Mouse (Mus musculus) megakaryocyte, embryonic 14.5 days (primary cell): ENCODE results near the gene S100a11. TPM values are rescaled to one million over a fixed set of nuclear protein-coding genes. Genes with fewer than 3 reads are reported as not detected.

ENCODE experiments used
- H3K27me3 ChIP-seq: replicated peaks from 2 replicates; pipeline ENCODE3; 2012; ENCODE audit warnings: inconsistent platforms
- H3K36me3 ChIP-seq: replicated peaks from 2 replicates; pipeline ENCODE3; 2012; ENCODE audit warnings: low read length, inconsistent platforms, mixed read lengths
- H3K4me1 ChIP-seq: 2 replicates; pipeline ENCODE4 v1.6.1; 2012; ENCODE audit warnings: inconsistent platforms
- H3K4me3 ChIP-seq: replicated peaks from 2 replicates; pipeline ENCODE3; 2012; ENCODE audit warnings: moderate library complexity, mild to moderate bottlenecking, inconsistent platforms
- H3K9me3 ChIP-seq: 2 replicates; pipeline ENCODE4 v1.6.1; 2012; ENCODE audit warnings: inconsistent platforms
- FLI1 ChIP-seq: IDR thresholded peaks from 2 replicates; pipeline ENCODE4 v1.6.1; 2012; ENCODE audit warnings: low read length, inconsistent platforms, mixed read lengths
- GATA1 ChIP-seq: IDR thresholded peaks from 3 replicates; pipeline ENCODE4 v1.6.1; 2012; ENCODE audit warnings: mixed read lengths, low read length, inconsistent platforms, borderline replicate concordance
- polyA plus RNA-seq: library from polyadenylated mRNA; stranded (reverse); fragments of >175 nt; gene quantifications from 2 replicates; pipeline ENCODE4 v1.2.3, GENCODE M21; 2012; ENCODE audit warnings: low replicate concordance; ENCODE audit not compliant: insufficient read depth

Gene S100a11
- polyA plus RNA-seq, 1 experiment, result 39.4 TPM

DNA sequence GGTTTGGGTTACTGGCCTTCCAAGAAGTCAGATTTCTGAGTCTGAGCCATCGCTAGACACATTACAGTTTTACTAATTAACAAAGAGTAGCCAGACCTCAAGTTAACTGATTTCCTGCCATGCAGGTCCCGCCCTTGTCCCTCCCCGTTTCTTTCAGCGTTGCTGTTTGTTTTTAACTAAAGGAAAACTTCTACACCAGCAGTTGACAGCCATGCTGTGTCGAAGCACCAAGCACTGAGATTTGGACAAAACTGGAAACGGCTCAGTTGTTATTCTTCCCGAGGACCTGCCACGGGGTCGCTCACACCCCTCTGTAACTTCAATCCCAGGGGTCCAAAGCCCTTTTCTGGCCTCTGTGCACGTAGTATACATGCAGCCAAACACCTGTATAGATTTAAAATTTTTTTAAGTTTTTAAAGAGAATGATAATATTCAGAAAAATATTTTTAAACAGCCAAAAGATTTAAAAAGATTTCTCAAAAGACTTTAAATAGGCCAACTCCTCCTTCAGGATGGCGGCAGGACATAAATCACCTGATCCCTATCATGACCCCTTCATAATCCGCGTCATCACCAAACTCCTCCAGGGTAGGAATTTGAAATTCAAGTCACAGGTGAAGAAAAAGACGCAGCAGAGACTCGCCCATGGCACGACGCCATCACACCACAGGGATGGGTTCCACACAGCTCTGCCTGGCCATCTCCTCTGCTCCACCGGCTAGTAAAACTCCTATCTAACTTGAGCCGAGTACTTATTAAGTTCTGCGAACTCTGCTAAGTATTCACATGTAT is 27.7 kb downstream of the S100a11 start:
- H3K4me3 ChIP-seq, result no peak overlapping the region
- H3K4me1 ChIP-seq, result peaks cover 55% of the 10 kb centered on the region
- H3K27me3 ChIP-seq, result peaks cover 2% of the 10 kb centered on the region
- no peaks in the 10 kb centered on the region for H3K36me3 ChIP-seq
- H3K9me3 ChIP-seq, result no peaks in the 10 kb centered on the region
- TF ChIP-seq GATA1, result no peak
- no peak for TF ChIP-seq FLI1

DNA sequence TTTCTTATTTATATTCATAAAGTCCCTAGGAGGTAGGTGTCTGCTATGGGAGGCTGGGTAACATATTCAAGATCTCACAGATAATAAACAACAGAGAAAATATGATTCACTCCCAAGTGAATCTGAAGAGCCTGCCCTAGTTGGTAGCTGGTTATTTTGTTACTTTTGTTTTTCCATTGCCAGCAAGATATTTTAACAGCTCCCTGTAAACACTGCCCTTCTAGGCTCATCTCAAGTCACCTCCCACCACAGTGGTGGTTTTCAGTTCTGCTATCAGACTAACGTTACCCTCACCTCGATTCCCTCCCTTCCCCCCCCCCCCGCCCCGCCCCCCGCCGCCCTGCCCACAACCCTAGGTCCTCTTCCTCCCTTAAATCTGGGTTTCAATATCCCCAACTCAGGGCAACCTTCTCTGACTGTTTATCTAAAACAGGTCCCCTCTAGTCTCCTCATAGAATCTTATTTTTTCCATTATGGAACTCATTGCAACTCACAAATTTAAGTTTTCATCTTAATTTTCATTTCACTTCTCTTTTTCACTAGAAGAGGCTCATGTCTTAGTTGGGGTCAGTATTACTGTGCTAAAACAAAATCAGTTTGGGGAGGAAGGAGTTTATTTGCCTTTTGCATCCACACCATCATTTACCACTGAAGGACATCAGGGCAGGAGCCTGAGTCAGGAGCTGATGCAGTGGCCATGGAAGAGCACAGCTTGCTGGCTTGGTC is 28.4 kb downstream of the S100a11 start:
- Histone ChIP-seq H3K4me1 (peaks cover 59% of the 10 kb centered on the region), H3K4me3 (peak overlapping the region; percentile 46), H3K9me3 (no peaks in the 10 kb centered on the region), H3K36me3 (no peaks in the 10 kb centered on the region), H3K27me3 (peaks cover 2% of the 10 kb centered on the region)
- TF ChIP-seq FLI1 (no peak), GATA1 (no peak)

DNA sequence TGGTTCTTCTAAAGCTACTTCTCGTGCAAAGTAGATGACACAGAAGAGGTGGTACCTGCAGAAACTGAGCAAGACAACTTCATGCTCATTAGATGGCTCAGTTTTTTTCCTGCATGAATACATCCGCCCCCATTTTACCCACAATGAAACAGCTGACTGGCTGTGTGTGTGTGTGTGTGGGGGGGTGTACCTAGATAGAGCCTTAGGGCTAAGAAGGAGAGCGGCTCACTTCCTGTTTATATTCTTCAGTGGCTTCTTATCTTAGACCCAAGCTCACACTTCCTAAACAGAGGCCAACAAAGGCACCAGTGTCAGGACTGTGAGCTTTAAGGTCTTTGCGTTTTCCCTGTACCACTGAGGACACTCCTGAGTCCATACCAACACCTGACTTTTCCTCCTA is 29.7 kb downstream of the S100a11 start:
- Histone ChIP-seq H3K36me3 (no peaks in the 10 kb centered on the region), H3K9me3 (no peaks in the 10 kb centered on the region), H3K4me1 (peaks cover 64% of the 10 kb centered on the region), H3K4me3 (peak overlapping the region; percentile 57), H3K27me3 (peaks cover 2% of the 10 kb centered on the region)
- TF ChIP-seq FLI1 (no peak), GATA1 (no peak)

DNA sequence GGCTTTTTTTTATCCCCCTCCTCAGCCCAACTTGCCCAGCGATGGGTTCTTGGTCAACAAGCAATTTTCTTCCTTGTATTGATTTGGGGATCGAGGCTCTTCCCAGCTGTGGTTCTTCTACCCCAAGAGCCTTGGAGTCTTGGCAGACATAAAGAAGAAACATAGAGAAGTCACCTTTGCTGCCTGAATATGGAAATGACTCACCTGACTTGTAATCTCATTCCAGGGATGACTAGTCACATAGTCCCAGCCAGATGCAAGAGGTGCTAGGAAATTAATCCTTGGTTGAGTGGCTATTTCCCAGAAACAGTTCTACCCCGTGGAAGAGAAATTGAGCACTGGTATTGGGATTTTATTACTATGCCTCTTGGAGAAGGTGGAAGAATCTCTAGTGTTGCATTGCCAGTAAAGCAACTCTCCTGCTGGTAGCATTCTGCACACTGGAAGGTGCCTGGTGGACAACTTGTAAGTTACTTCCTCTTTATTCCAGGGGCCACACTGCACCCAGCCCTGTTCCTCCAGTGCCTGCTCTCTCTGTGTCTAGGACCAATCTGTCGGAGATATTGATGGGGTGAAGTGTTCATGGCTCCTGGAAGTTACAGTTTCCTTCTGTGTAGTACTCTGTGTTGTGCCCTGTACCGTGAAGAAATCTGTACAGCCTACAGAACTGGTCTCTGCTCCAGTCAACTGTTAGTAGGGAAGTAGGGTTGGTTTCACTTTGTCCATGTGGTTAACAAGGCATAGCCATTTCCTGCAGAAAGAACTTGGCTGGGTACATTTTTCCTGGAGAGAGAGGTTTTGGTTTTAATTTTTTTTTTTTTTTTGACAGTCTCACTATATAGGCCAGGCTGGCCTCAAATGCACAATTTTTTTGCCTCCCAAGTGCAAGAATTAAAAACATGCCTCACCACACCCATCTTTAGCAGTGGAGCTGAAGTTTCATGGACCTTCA is 31.9 kb downstream of the S100a11 start:
- peaks cover 74% of the 10 kb centered on the region for H3K4me1 ChIP-seq
- no peak for TF ChIP-seq FLI1
- no peak for TF ChIP-seq GATA1
- peaks cover 3% of the 10 kb centered on the region for H3K36me3 ChIP-seq
- H3K27me3 ChIP-seq, result no peaks in the 10 kb centered on the region
- no peaks in the 10 kb centered on the region for H3K9me3 ChIP-seq
- H3K4me3 ChIP-seq, result peak overlapping the region; percentile 89

DNA sequence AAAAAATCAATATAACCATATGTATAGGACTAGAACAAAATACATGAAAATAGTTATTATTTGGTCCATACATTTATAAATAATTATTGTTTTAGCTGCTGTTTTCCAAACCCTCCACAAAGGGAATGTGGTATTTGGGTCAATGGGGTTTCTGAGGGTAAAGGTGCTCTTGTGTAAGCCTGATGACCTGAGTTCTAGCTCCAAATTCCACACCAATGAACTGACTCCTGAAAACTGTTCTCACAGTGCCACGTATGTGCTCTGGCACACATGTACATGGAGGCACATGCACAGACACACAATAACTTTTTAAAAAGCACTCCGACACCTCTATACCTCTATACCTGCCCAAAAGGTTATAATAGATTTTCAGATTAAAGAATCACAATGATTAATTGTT is 33.0 kb downstream of the S100a11 start:
- Histone ChIP-seq H3K27me3 (no peaks in the 10 kb centered on the region), H3K9me3 (no peaks in the 10 kb centered on the region), H3K36me3 (peaks cover 13% of the 10 kb centered on the region), H3K4me1 (peaks cover 75% of the 10 kb centered on the region), H3K4me3 (no peak overlapping the region)
- no peak for TF ChIP-seq FLI1
- no peak for TF ChIP-seq GATA1

DNA sequence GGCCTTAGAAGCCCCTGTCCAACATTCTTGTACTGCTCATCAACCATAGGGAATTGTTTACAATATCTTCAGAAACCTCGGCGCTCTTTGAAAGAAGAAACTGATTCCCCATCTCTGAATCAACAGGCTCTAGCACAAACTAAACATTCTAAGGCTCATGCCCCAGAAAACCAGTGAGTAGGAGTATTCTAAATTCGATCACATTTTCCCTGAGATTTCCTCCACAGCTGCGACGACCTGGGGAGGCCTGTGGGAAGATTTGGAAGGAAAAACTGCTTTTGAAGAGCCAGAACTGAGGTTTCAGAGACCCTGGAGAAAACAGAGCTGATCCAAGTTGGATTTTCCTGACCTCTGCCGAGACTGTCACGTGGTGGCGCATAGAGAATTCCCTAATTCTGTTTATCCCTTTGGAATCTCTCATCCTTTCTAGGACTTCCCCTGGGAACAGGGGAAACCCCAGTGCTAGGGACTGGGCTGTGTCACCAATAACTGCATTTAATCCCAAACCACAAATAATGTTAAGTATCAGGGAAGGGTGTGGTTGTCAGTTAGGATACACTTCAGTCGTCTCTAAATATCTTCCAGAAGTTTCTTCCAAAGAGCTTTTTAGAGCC is 33.6 kb downstream of the S100a11 start:
- H3K4me1 ChIP-seq, result peaks cover 75% of the 10 kb centered on the region
- no peaks in the 10 kb centered on the region for H3K9me3 ChIP-seq
- H3K4me3 ChIP-seq, result no peak overlapping the region
- H3K36me3 ChIP-seq, result peaks cover 18% of the 10 kb centered on the region
- H3K27me3 ChIP-seq, result no peaks in the 10 kb centered on the region
- TF ChIP-seq FLI1 (no peak), GATA1 (no peak)

DNA sequence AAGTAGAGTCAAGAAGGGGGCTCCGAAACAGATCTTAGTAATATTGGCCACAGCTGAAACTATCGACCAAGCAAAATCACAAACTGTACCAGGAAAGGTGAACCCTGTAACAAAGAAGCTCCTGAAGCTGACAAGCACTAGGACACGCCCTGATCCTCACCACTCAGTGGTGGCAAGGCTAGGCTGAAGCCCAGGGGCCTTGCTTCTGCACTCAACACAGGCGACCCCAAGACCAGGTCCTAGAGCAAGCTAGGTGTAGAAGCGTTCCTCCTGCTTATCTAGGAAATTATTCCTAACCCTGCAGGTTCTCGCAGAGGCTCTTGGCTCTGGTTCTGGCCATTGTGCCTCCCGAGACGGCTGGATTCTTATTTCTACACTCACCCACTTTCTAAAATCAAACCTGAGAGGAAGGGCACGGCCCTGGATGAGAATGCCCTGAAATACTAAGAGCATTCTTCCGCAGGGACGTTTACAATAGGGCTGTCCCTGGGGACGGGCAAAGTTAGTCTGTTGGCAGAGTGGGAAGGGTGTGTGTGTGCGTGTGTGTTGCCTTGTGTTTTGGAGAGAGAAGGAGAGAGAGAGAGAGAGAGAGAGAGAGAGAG is 34.2 kb downstream of the S100a11 start:
- Histone ChIP-seq H3K27me3 (no peaks in the 10 kb centered on the region), H3K4me3 (peak overlapping the region; percentile 96), H3K9me3 (no peaks in the 10 kb centered on the region), H3K4me1 (peaks cover 75% of the 10 kb centered on the region), H3K36me3 (peaks cover 24% of the 10 kb centered on the region)
- TF ChIP-seq GATA1 (no peak), FLI1 (no peak)

DNA sequence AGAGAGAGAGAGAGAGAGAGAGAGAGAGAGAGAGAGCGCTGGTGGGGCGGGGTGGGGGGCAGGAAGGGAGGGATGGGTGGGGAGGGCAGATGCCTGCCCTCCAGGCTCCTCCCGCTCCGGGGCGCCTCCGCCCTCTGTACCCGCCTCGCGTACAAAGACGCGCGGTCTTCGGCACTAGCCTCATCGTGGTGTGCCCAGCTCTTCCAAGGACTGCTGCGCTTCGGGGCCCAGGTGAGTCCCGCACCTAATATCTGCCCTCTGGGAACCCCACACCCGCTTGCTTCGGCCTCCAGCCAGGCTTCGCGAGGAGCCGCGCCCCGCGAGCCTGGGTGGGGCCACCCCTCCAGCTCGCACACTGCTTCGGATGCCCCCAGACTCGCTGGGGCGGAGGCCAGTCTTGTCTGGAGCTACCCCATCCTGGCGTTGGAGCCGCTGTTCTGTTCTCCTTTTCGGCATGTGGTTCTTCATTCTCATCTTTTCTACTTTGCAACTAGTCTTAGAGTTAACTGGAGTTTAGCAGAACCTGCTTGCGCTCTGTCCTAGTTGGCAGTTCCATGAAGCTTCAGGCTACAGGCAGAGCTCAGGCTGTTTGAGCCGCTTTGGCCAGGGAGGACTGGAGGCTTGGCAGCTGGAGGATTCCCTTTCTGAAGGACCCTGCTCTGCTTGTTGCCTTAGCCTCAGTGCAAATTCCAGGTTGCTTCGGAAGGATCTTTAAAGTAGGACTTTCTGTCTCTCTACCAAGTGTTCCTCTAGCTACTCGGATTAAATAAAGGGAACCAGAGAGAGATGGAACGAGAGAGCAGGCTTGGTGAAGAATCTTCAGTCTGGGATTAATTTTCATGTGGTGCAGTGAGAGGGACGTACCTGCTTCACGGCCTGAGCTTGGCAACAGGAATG is 34.9 kb downstream of the S100a11 start, which contains the start of gene S100a10:
Gene S100a10 (plus strand): TSS at position 100 of the 897 bp plus-strand sequence.
- H3K9me3 ChIP-seq, result no peaks in the 10 kb centered on the region
- no peaks in the 10 kb centered on the region for H3K27me3 ChIP-seq
- peak within 1 kb of the TSS; percentile 96 for H3K4me3 ChIP-seq
- peaks cover 32% of the 10 kb centered on the region for H3K36me3 ChIP-seq
- TF ChIP-seq FLI1 (no peak), GATA1 (no peak)
- H3K4me1 ChIP-seq, result peaks cover 75% of the 10 kb centered on the region

DNA sequence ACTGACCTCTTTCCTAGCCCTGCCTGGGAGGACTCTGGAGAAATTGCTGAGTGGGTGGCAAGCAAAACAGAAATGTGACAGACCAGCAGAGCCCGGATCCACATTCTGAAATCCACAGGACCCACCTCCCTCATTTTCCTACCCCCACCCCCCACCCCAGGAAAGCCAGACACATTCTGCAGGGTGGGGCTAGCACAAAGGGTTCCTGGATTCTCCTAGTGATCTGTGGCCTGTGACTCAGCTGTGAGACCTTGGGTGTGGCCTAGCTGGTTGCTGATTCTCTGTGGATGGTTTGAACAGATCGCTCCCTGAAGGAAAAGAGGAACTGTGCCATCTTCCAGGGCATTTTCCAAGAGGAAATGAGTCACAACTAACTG is 35.6 kb downstream of the S100a11 start:
- Histone ChIP-seq H3K36me3 (peaks cover 38% of the 10 kb centered on the region), H3K4me1 (peaks cover 78% of the 10 kb centered on the region), H3K4me3 (peak overlapping the region; percentile 96), H3K9me3 (no peaks in the 10 kb centered on the region), H3K27me3 (no peaks in the 10 kb centered on the region)
- TF ChIP-seq FLI1 (no peak), GATA1 (no peak)
